Mouse (Mus musculus): ENCODE results near the gene Hmcn1. TPM values are rescaled to one million over a fixed set of nuclear protein-coding genes. Genes with fewer than 3 reads are reported as not detected.

The Hmcn1 gene
- polyA plus RNA-seq, 1 experiment: 0.12 TPM

GRCm38 (mm10) chr1:150682044-150682443 lies 311.2 kb downstream of the Hmcn1 start:
- no peak for TF ChIP-seq MYOD1 (IDR thresholded peaks at IDR 0.05; ENCODE audit: control insufficient read depth in 1 of 3, insufficient read length in 2 of 3, low read depth in 2 of 3)
- TF ChIP-seq USF1 (IDR thresholded peaks at IDR 0.05; ENCODE audit: low read depth): no peak
- TF ChIP-seq REST (IDR thresholded peaks at IDR 0.05; ENCODE audit: insufficient read depth, insufficient read length): no peak
- no peak for TF ChIP-seq POLR2A (IDR thresholded peaks at IDR 0.05; ENCODE audit: insufficient read length, low read depth)
- TF ChIP-seq CEBPB (IDR thresholded peaks at IDR 0.05; ENCODE audit: insufficient read depth, poor library complexity, severe bottlenecking): no peak
- TF ChIP-seq MYOG (IDR thresholded peaks at IDR 0.05; ENCODE audit: control insufficient read depth in 1 of 3, insufficient read depth in 1 of 3, insufficient read length in 2 of 3, low read depth in 2 of 3): no peak
- no peak for TF ChIP-seq TCF3 (IDR thresholded peaks at IDR 0.05; ENCODE audit: insufficient read length, low read depth)
- Histone ChIP-seq H3K79me2 (ENCODE audit: control insufficient read depth, insufficient read depth) (no peaks in the 10 kb centered on the region), H3K4me2 (ENCODE audit: low read depth) (no peak overlapping the region), H3K27me3 (ENCODE audit: control insufficient read depth, insufficient read depth, insufficient read length) (no peaks in the 10 kb centered on the region), H3K36me3 (ENCODE audit: control insufficient read depth, insufficient read depth) (no peaks in the 10 kb centered on the region), H3ac (ENCODE audit: control insufficient read depth, insufficient read length) (no peak overlapping the region), H3K4me3 (no peak overlapping the region)

GRCm38 (mm10) chr1:150681433-150681832 lies 311.8 kb downstream of the Hmcn1 start:
- Histone ChIP-seq H3K4me2 (ENCODE audit: low read depth) (no peak overlapping the region), H3ac (ENCODE audit: control insufficient read depth, insufficient read length) (no peak overlapping the region), H3K79me2 (ENCODE audit: control insufficient read depth, insufficient read depth) (no peaks in the 10 kb centered on the region), H3K27me3 (ENCODE audit: control insufficient read depth, insufficient read depth, insufficient read length) (no peaks in the 10 kb centered on the region), H3K36me3 (ENCODE audit: control insufficient read depth, insufficient read depth) (no peaks in the 10 kb centered on the region), H3K4me3 (no peak overlapping the region)
- no peak for TF ChIP-seq POLR2A (IDR thresholded peaks at IDR 0.05; ENCODE audit: insufficient read length, low read depth)
- no peak for TF ChIP-seq SRF (IDR thresholded peaks at IDR 0.05; ENCODE audit: control insufficient read depth, insufficient read length, low read depth)
- no peak for TF ChIP-seq MAX (IDR thresholded peaks at IDR 0.05; ENCODE audit: low read depth)
- TF ChIP-seq CEBPB (IDR thresholded peaks at IDR 0.05; ENCODE audit: insufficient read depth, poor library complexity, severe bottlenecking): no peak
- no peak for TF ChIP-seq MYOG (IDR thresholded peaks at IDR 0.05; ENCODE audit: control insufficient read depth in 1 of 3, insufficient read depth in 1 of 3, insufficient read length in 2 of 3, low read depth in 2 of 3)
- no peak for TF ChIP-seq E2F4 (IDR thresholded peaks at IDR 0.05; ENCODE audit: insufficient read depth)
- TF ChIP-seq TCF3 (IDR thresholded peaks at IDR 0.05; ENCODE audit: insufficient read length, low read depth): no peak
- TF ChIP-seq MYOD1 (IDR thresholded peaks at IDR 0.05; ENCODE audit: control insufficient read depth in 1 of 3, insufficient read length in 2 of 3, low read depth in 2 of 3): no peak
- no peak for TF ChIP-seq USF1 (IDR thresholded peaks at IDR 0.05; ENCODE audit: low read depth)
- TF ChIP-seq POLR2AphosphoS2 (IDR thresholded peaks at IDR 0.05; ENCODE audit: insufficient read length, low read depth): no peak
- no peak for TF ChIP-seq REST (IDR thresholded peaks at IDR 0.05; ENCODE audit: insufficient read depth, insufficient read length)
- no peak for TF ChIP-seq TCF12 (IDR thresholded peaks at IDR 0.05; ENCODE audit: insufficient read depth, poor library complexity, severe bottlenecking)

DNA sequence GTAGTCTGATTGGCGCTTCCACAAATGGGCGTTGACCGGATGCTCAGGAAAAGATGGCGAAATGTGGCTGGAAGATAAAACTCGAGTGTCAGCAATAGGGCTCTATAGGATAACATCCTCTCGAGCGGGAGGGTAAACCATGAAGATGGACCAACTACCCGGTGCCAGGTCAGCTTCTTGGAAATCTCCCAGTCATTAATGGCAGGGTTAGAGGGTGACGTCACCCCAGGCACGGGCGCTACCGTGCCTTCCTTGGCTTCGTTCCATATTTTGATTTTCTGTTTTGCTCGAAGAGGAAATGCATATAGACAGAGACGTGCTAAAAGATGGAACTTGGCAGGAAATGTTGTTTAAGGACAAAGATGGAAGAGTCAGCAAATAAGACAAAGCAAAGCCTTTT lies 312.2 kb downstream of the Hmcn1 start:
- no peak for TF ChIP-seq E2F4 (IDR thresholded peaks at IDR 0.05; ENCODE audit: insufficient read depth)
- no peak for TF ChIP-seq MYOD1 (IDR thresholded peaks at IDR 0.05; ENCODE audit: control insufficient read depth in 1 of 3, insufficient read length in 2 of 3, low read depth in 2 of 3)
- no peak for TF ChIP-seq SRF (IDR thresholded peaks at IDR 0.05; ENCODE audit: control insufficient read depth, insufficient read length, low read depth)
- no peak for TF ChIP-seq TCF3 (IDR thresholded peaks at IDR 0.05; ENCODE audit: insufficient read length, low read depth)
- TF ChIP-seq MAX (IDR thresholded peaks at IDR 0.05; ENCODE audit: low read depth): no peak
- TF ChIP-seq POLR2A (IDR thresholded peaks at IDR 0.05; ENCODE audit: insufficient read length, low read depth): no peak
- Histone ChIP-seq H3K36me3 (ENCODE audit: control insufficient read depth, insufficient read depth) (no peaks in the 10 kb centered on the region), H3ac (ENCODE audit: control insufficient read depth, insufficient read length) (no peak overlapping the region), H3K4me3 (no peak overlapping the region), H3K27me3 (ENCODE audit: control insufficient read depth, insufficient read depth, insufficient read length) (no peaks in the 10 kb centered on the region), H3K79me2 (ENCODE audit: control insufficient read depth, insufficient read depth) (no peaks in the 10 kb centered on the region), H3K4me2 (ENCODE audit: low read depth) (no peak overlapping the region)

- TF ChIP-seq CEBPB (IDR thresholded peaks at IDR 0.05; ENCODE audit: insufficient read depth, poor library complexity, severe bottlenecking): no peak
- TF ChIP-seq REST (IDR thresholded peaks at IDR 0.05; ENCODE audit: insufficient read depth, insufficient read length): no peak
- no peak for TF ChIP-seq TCF12 (IDR thresholded peaks at IDR 0.05; ENCODE audit: insufficient read depth, poor library complexity, severe bottlenecking)
- no peak for TF ChIP-seq USF1 (IDR thresholded peaks at IDR 0.05; ENCODE audit: low read depth)
- no peak for TF ChIP-seq SRF (IDR thresholded peaks at IDR 0.05; ENCODE audit: control insufficient read depth, insufficient read length, low read depth)
- TF ChIP-seq E2F4 (IDR thresholded peaks at IDR 0.05; ENCODE audit: insufficient read depth): no peak
- Histone ChIP-seq H3K27me3 (ENCODE audit: control insufficient read depth, insufficient read depth, insufficient read length) (no peaks in the 10 kb centered on the region), H3K36me3 (ENCODE audit: control insufficient read depth, insufficient read depth) (no peaks in the 10 kb centered on the region), H3K4me2 (ENCODE audit: low read depth) (no peak overlapping the region), H3ac (ENCODE audit: control insufficient read depth, insufficient read length) (no peak overlapping the region), H3K4me3 (no peak overlapping the region), H3K79me2 (ENCODE audit: control insufficient read depth, insufficient read depth) (no peaks in the 10 kb centered on the region)
Measured at GRCm38 (mm10) chr1:150680345-150680744, 312.9 kb downstream of the Hmcn1 start.

- H3K4me2 ChIP-seq (ENCODE audit: low read depth): no peak overlapping the region
- H3ac ChIP-seq (ENCODE audit: control insufficient read depth, insufficient read length): no peak overlapping the region
- H3K36me3 ChIP-seq (ENCODE audit: control insufficient read depth, insufficient read depth): no peaks in the 10 kb centered on the region
- H3K4me3 ChIP-seq: no peak overlapping the region
- TF ChIP-seq CEBPB (IDR thresholded peaks at IDR 0.05; ENCODE audit: insufficient read depth, poor library complexity, severe bottlenecking): no peak
- no peak for TF ChIP-seq E2F4 (IDR thresholded peaks at IDR 0.05; ENCODE audit: insufficient read depth)
- TF ChIP-seq POLR2A (IDR thresholded peaks at IDR 0.05; ENCODE audit: insufficient read length, low read depth): no peak
- no peak for TF ChIP-seq USF1 (IDR thresholded peaks at IDR 0.05; ENCODE audit: low read depth)
- no peak for TF ChIP-seq SRF (IDR thresholded peaks at IDR 0.05; ENCODE audit: control insufficient read depth, insufficient read length, low read depth)
- TF ChIP-seq MYOD1 (IDR thresholded peaks at IDR 0.05; ENCODE audit: control insufficient read depth in 1 of 3, insufficient read length in 2 of 3, low read depth in 2 of 3): no peak
- no peak for TF ChIP-seq TCF3 (IDR thresholded peaks at IDR 0.05; ENCODE audit: insufficient read length, low read depth)
- TF ChIP-seq POLR2AphosphoS2 (IDR thresholded peaks at IDR 0.05; ENCODE audit: insufficient read length, low read depth): no peak
- TF ChIP-seq MYOG (IDR thresholded peaks at IDR 0.05; ENCODE audit: control insufficient read depth in 1 of 3, insufficient read depth in 1 of 3, insufficient read length in 2 of 3, low read depth in 2 of 3): no peak
- TF ChIP-seq REST (IDR thresholded peaks at IDR 0.05; ENCODE audit: insufficient read depth, insufficient read length): no peak
- no peak for TF ChIP-seq MAX (IDR thresholded peaks at IDR 0.05; ENCODE audit: low read depth)
- TF ChIP-seq TCF12 (IDR thresholded peaks at IDR 0.05; ENCODE audit: insufficient read depth, poor library complexity, severe bottlenecking): no peak
- H3K27me3 ChIP-seq (ENCODE audit: control insufficient read depth, insufficient read depth, insufficient read length): no peaks in the 10 kb centered on the region
- H3K79me2 ChIP-seq (ENCODE audit: control insufficient read depth, insufficient read depth): no peaks in the 10 kb centered on the region
Measured at GRCm38 (mm10) chr1:150645314-150645713, 347.9 kb downstream of the Hmcn1 start.

Data from myocyte (in vitro differentiated cells).